Mouse (Mus musculus): Measurements from ENCODE around the gene Thumpd1.

Gene Thumpd1

DNA sequence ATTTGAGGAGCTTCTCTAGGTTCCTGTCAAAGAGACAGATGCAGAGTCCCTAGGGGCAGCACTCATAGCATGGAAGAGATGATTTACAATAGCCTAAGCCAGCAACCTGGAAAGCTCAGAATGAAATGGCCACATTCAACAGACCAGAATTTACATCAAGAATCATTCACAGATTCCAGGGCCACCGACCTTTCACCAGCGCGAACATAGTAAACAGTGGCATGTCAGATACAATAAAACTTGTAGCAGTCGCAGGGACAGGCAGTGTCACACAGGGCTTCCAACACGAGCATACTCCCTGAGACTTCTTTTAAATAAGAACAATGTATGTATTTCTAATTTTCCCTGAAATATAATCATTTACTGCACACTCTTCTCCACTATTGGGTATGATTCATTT is 50.2 kb downstream of the Thumpd1 start:
- no peak for DNase-seq

- DNase-seq: no peak
Observed at GRCm38 (mm10) chr7:119667893-119668292, 52.7 kb downstream of the Thumpd1 start.

Measured in lung, postnatal 10 days (tissue).